Mouse (Mus musculus) A20 (cell line): Measurements from ENCODE around the gene Nxt1.

Experiments
- DNase-seq: peaks from one replicate; pipeline ENCODE4 v3.0.0-alpha.2; 2011; ENCODE audit warnings: low read depth, low spot score

Gene Nxt1

DNA sequence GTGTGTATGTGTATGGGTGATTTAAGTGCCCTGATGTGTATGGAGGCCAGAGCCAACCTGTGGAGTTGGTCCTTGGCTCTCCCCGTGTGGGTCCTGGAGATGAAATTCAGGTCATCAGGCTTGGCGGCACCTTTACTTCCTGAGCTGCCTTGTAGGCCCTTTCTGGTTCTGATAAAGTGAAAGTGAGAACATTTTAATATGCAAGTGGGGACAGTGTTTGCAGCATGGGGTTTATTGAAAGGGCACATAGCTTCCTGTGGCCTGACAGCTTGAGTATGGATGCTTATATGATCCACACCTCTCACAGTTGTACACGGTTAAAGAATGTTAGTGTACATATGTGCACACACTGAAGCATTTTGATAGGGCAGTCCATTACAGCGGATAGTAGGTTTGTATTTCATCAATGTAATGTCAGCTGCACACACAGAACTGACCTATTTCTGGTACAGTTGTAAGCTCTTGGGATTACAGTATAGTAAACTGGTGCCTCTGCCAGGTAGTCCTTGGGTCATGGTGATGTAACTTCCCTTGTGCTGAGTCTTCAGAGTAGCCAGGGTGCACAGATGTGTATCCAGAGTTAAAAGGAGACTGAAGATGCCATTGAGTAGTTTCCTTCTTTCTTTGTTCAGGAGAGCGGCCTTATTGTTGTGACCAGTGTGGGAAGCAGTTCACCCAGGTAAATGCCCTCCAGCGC is 17.2 kb downstream of the Nxt1 start:
- DNase-seq, result no peak

DNA sequence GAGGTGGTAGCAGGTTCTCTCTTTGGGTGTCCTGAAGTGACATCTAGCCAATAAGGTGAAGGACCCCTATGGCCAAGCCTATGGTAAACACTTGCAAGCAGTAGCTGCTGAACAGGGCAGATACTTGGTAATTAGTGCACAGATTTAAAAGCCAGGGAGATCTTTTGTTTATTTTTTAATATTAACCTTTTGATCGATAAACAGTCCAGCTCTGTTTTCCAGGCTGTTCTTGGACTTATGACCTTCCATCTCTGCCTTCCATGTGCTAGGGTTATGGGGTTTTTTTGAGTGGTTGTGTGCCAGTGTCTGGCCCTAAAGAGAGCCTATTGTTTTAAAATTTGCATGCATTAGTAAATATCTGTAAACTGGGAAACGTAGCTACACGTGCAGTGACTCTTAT is 17.9 kb downstream of the Nxt1 start:
- DNase-seq, result no peak

GRCm38 (mm10) chr2:148690781-148691180 is 18.4 kb downstream of the Nxt1 start:
- no peak for DNase-seq

DNA sequence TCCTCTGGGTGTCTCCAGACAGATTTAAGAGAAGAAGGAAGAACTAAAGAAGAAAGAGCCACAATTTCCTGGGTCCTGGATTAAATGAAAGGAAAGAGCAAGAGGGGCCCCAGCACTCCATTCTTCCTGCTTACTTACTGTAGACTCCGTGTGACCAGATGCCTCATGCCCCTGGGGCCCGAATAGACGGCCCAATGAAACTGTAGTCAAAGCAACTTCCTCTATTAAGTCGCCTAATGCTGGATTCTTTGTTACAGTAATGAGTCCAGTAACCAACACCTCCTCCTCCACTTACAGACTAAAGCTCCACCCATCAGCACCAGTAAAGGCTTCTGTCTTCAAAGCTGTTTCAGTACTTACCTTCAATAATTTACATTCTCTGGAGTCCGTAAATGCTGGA is 26.2 kb downstream of the Nxt1 start:
- DNase-seq, result peak; percentile 59

DNA sequence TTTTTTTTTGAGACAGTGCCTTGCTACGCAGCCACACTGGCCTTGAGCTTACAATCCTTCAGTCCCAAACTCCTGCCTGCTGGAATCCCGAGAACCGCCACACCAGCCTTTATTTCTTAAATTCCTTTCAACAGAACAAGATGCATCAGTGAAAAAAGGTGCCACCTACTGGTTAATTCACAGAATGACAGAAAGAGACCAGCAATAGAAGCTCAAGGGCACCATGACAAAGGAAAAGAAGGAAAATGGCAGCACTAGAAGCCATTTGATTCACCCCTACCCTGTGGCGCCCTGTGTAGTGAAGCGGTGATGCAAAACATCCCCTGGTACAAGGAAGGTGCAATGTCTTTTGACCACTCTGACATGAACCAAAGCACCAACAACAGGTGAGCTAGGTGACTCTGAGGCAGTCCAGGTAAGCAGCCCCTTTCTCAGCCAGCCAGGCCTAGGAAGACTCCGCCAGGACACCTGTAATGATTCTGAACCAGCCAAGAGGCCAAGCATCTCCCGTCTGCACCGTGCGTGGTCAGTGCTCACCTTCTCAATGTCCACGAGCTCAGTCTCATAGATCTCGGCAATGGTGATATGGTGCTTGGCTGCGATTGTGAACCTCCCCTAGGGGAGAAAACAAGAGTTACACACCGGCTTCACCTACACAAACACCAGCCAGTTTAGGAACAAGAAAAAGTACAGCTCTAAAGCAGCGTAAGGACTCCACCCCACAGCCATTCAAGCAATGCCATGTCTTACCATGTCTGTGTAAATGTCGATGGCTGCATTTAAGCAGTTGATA is 34.2 kb downstream of the Nxt1 start:
- peak; percentile 47 for DNase-seq

- no peak for DNase-seq
Measured at GRCm38 (mm10) chr2:148707202-148707530, 34.8 kb downstream of the Nxt1 start.

DNA sequence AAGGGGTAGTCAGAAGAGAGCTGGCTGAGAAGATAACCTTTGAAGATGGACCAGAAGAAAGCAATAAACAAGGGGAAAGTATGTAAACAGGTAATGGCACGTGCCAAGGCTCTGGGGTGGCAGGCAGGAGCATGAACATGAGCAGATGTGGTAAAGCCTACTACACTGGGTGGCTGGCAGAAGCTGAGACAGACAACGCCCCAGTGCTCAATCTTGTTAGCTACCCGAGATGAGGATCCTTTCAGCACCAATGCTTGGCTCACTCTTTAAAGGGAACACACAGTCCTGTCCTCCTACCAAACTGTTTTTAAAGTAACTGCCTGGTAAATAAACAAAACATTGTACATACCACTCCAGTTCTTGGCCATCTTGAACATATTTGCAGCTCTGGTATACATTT is 39.9 kb downstream of the Nxt1 start:
- DNase-seq, result no peak

DNA sequence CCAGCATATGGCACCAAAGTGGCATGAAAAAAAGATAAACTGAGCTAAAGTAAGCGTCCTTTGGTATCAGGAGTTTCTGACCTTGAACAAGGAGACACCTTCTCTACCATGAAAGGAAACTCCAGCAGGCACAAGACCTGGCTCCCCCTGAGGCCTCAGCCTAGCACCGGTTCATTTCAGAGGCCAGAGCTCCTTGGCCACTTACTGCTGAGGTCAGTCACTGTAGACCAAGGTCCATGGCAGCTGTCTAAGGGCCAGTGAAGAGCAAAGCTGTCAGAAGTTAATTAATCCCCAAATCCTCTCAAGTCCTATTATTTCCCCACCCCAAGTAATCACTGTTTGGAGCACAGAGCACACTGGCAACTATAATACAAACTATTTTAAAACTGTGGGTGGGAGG is 44.7 kb downstream of the Nxt1 start:
- DNase-seq, result no peak

DNA sequence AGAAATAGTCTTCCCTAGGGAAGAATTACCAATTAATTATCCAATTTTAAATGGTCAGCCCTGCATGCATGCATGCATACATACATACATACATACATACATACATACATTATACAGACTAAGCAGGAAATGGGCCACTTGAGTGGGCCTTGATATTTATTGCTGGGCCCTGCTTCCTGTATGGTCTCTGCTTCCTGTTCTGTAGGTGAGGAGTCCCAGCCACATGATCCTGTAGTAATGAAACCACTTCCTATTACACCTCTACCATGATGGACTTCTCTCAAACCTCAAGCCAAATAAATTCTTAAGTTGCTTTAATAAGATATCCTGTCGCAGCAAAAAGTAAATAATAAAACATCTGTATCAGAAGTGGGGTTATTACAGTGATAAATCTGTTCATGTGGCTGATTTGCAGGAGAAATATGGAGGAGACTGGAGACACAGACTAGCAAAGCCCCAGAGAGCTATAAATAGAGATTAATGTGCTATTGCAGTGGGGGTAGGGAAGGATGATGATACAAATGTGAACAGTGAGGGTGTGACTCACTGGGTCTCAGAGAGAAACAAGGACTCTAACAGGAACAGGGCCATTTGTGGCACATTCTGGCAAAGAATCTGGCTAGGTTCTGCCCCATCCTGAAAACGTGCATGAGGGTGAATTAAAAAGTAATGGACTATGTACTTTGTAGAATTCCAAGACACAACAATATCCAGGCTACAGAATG is 47.0 kb downstream of the Nxt1 start:
- no peak for DNase-seq
